Mouse (Mus musculus) intestine, embryonic 16.5 days (tissue): ENCODE results near the gene Nckap5. TPM values are rescaled to one million over a fixed set of nuclear protein-coding genes. Genes with fewer than 3 reads are reported as not detected.

ENCODE experiments used
- ATAC-seq: fragments of 200-750 bp; cut with Nextera tagmentation; 2 replicates; pipeline ENCODE4 v1.8.0; 2017; ENCODE audit warnings: moderate TSS enrichment, moderate library complexity
- H3K27ac ChIP-seq: fragments of 300-500 bp; sonication (generic); 2 replicates; pipeline ENCODE4 v1.5.1; 2014; ENCODE audit warnings: mild to moderate bottlenecking, low read length
- H3K27me3 ChIP-seq: fragments of 300-500 bp; sonication (generic); replicated peaks from 2 replicates; pipeline ENCODE4 v1.6.1; 2014; ENCODE audit warnings: low read length, control low read depth, mixed read lengths; ENCODE audit not compliant: control insufficient read depth, insufficient read depth
- H3K36me3 ChIP-seq: fragments of 300-500 bp; sonication (generic); 2 replicates; pipeline ENCODE4 v1.6.1; 2014; ENCODE audit warnings: low read length, control low read depth; ENCODE audit not compliant: control insufficient read depth, insufficient read depth
- H3K4me1 ChIP-seq: fragments of 300-500 bp; sonication (generic); 2 replicates; pipeline ENCODE4 v1.6.1; 2014; ENCODE audit warnings: low read length, control low read depth, mixed read lengths; ENCODE audit not compliant: control insufficient read depth, insufficient read depth
- H3K4me2 ChIP-seq: fragments of 300-500 bp; sonication (generic); 2 replicates; pipeline ENCODE4 v1.6.1; 2014; ENCODE audit warnings: low read depth, low read length, control low read depth
- H3K4me3 ChIP-seq: fragments of 300-500 bp; sonication (generic); 2 replicates; pipeline ENCODE4 v1.5.1; 2014; ENCODE audit warnings: mild to moderate bottlenecking, low read length
- H3K9ac ChIP-seq: fragments of 300-500 bp; sonication (generic); 2 replicates; pipeline ENCODE4 v1.6.1; 2014; ENCODE audit warnings: low read depth, low read length
- H3K9me3 ChIP-seq: fragments of 300-500 bp; sonication (generic); 2 replicates; pipeline ENCODE4 v1.6.1; 2016; ENCODE audit warnings: low read length, control low read depth; ENCODE audit not compliant: control insufficient read depth
- WGBS: fragments of 180-500 bp; shearing (Covaris S2); extraction: QIAGEN DNeasy Blood & Tissue Kit; methylation state at CpG from one replicate; pipeline ENCODE4 v1.1.7; 2014; 5-methylcytosine and 5-hydroxymethylcytosine counted together
- polyA plus RNA-seq: library from polyadenylated mRNA; unstranded; fragments of >200 nt; fragmentation: Nextera tagmentation; extraction: Ambion mirVana; gene quantifications from 2 replicates; pipeline ENCODE4 v1.2.1, GENCODE M21; 2015

Gene Nckap5
- polyA plus RNA-seq, 1 experiment from 2014 or later, result 11.5 TPM

GRCm38 (mm10) chr1:126360531-126361220 lies 469.9 kb downstream of the Nckap5 start:
- Histone ChIP-seq H3K4me3 (no peak overlapping the region), H3K4me2 (no peak overlapping the region), H3K27ac (no peak overlapping the region), H3K36me3 (no peaks in the 10 kb centered on the region), H3K4me1 (no peaks in the 10 kb centered on the region), H3K9me3 (no peaks in the 10 kb centered on the region), H3K27me3 (no peaks in the 10 kb centered on the region), H3K9ac (no peak overlapping the region)
- no peak for ATAC-seq
- WGBS, result 63% methylated on average over 6 of the region's 6 CpGs

- ATAC-seq, result no peak
- 87% methylated on average over 3 of the region's 3 CpGs for WGBS
- Histone ChIP-seq H3K27me3 (no peaks in the 10 kb centered on the region), H3K4me1 (no peaks in the 10 kb centered on the region), H3K4me2 (no peak overlapping the region), H3K9ac (no peak overlapping the region), H3K4me3 (no peak overlapping the region), H3K27ac (no peak overlapping the region), H3K9me3 (no peaks in the 10 kb centered on the region), H3K36me3 (no peaks in the 10 kb centered on the region)
Measured at GRCm38 (mm10) chr1:126360111-126360510, 470.5 kb downstream of the Nckap5 start.

GRCm38 (mm10) chr1:126341806-126342205 lies 488.8 kb downstream of the Nckap5 start:
- 82% methylated on average over 2 of the region's 2 CpGs for WGBS
- H3K9ac ChIP-seq, result no peak overlapping the region
- H3K9me3 ChIP-seq, result no peaks in the 10 kb centered on the region
- no peak overlapping the region for H3K4me2 ChIP-seq
- no peaks in the 10 kb centered on the region for H3K27me3 ChIP-seq
- H3K36me3 ChIP-seq, result no peaks in the 10 kb centered on the region
- no peak overlapping the region for H3K4me3 ChIP-seq
- ATAC-seq, result no peak
- H3K27ac ChIP-seq, result no peak overlapping the region
- no peaks in the 10 kb centered on the region for H3K4me1 ChIP-seq

- ATAC-seq, result no peak
- no peak overlapping the region for H3K4me3 ChIP-seq
- 69% methylated on average over 3 of the region's 3 CpGs for WGBS
- no peak overlapping the region for H3K27ac ChIP-seq
- no peaks in the 10 kb centered on the region for H3K36me3 ChIP-seq
- H3K9ac ChIP-seq, result no peak overlapping the region
- H3K4me2 ChIP-seq, result no peak overlapping the region
- H3K4me1 ChIP-seq, result no peaks in the 10 kb centered on the region
- H3K9me3 ChIP-seq, result no peaks in the 10 kb centered on the region
- H3K27me3 ChIP-seq, result no peaks in the 10 kb centered on the region
Measured at GRCm38 (mm10) chr1:126339250-126339649, 491.3 kb downstream of the Nckap5 start.

GRCm38 (mm10) chr1:126334202-126334601 lies 496.4 kb downstream of the Nckap5 start:
- Histone ChIP-seq H3K36me3 (no peaks in the 10 kb centered on the region), H3K4me3 (no peak overlapping the region), H3K9ac (no peak overlapping the region), H3K9me3 (no peaks in the 10 kb centered on the region), H3K27ac (no peak overlapping the region), H3K27me3 (no peaks in the 10 kb centered on the region), H3K4me1 (no peaks in the 10 kb centered on the region), H3K4me2 (no peak overlapping the region)
- ATAC-seq, result no peak
- 76% methylated on average over 4 of the region's 4 CpGs for WGBS

GRCm38 (mm10) chr1:126332026-126332425 lies 498.6 kb downstream of the Nckap5 start:
- H3K9me3 ChIP-seq, result no peaks in the 10 kb centered on the region
- no peak overlapping the region for H3K9ac ChIP-seq
- H3K4me3 ChIP-seq, result no peak overlapping the region
- no peaks in the 10 kb centered on the region for H3K36me3 ChIP-seq
- no peak overlapping the region for H3K27ac ChIP-seq
- 59% methylated on average over 2 of the region's 2 CpGs for WGBS
- no peaks in the 10 kb centered on the region for H3K4me1 ChIP-seq
- no peak overlapping the region for H3K4me2 ChIP-seq
- ATAC-seq, result no peak
- H3K27me3 ChIP-seq, result no peaks in the 10 kb centered on the region

- no peak overlapping the region for H3K27ac ChIP-seq
- H3K27me3 ChIP-seq, result no peaks in the 10 kb centered on the region
- no peaks in the 10 kb centered on the region for H3K4me1 ChIP-seq
- no peaks in the 10 kb centered on the region for H3K36me3 ChIP-seq
- ATAC-seq, result no peak
- no peak overlapping the region for H3K9ac ChIP-seq
- 78% methylated on average over 1 of the region's 1 CpGs for WGBS
- no peaks in the 10 kb centered on the region for H3K9me3 ChIP-seq
- no peak overlapping the region for H3K4me2 ChIP-seq
- no peak overlapping the region for H3K4me3 ChIP-seq
Measured at GRCm38 (mm10) chr1:126320696-126321095, 509.9 kb downstream of the Nckap5 start.

- no peaks in the 10 kb centered on the region for H3K27me3 ChIP-seq
- H3K9ac ChIP-seq, result no peak overlapping the region
- ATAC-seq, result no peak
- WGBS, result 71% methylated on average over 11 of the region's 11 CpGs
- no peaks in the 10 kb centered on the region for H3K36me3 ChIP-seq
- H3K4me2 ChIP-seq, result no peak overlapping the region
- no peak overlapping the region for H3K27ac ChIP-seq
- no peak overlapping the region for H3K4me3 ChIP-seq
- H3K4me1 ChIP-seq, result no peaks in the 10 kb centered on the region
- no peaks in the 10 kb centered on the region for H3K9me3 ChIP-seq
Measured at GRCm38 (mm10) chr1:126317874-126318607, 512.6 kb downstream of the Nckap5 start.

- no peak overlapping the region for H3K27ac ChIP-seq
- no peak overlapping the region for H3K4me3 ChIP-seq
- 82% methylated on average over 4 of the region's 4 CpGs for WGBS
- no peak for ATAC-seq
- no peaks in the 10 kb centered on the region for H3K36me3 ChIP-seq
- no peaks in the 10 kb centered on the region for H3K27me3 ChIP-seq
- H3K4me1 ChIP-seq, result no peaks in the 10 kb centered on the region
- no peak overlapping the region for H3K4me2 ChIP-seq
- H3K9me3 ChIP-seq, result no peaks in the 10 kb centered on the region
- H3K9ac ChIP-seq, result no peak overlapping the region
Measured at GRCm38 (mm10) chr1:126317345-126317744, 513.3 kb downstream of the Nckap5 start.
